Mouse (Mus musculus): ENCODE measurements around the gene Irs2. TPM values are rescaled to one million over a fixed set of nuclear protein-coding genes. Genes with fewer than 3 reads are reported as not detected.

Gene Irs2
- polyA plus RNA-seq, 1 experiment from 2014 or later = 6.9 TPM

DNA sequence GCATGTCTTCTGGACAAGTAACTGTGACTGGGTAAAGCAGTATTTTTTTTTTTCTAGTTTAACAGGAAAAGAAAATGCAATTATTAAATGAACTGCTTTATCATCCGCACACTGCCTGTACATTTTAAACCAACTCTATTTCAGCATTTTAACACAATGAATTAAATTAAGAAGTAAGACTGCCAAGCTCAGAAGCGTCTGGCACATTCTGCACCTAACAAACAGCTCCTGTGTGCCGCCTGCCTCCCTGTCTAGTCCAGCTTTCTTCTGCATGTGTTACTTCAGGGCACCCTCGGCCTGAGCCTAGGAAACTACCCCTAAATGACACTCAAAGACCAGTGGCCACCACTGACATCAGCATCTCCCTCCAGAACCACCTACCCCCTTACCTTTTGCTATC, 8.7 kb downstream of the Irs2 start:
- Histone ChIP-seq H3K27me3 (ENCODE audit: control insufficient read depth, insufficient read depth, low read length) (no peaks in the 10 kb centered on the region), H3K36me3 (ENCODE audit: control insufficient read depth, insufficient read depth, low read length) (no peaks in the 10 kb centered on the region; the same call in none of the 2 replicates), H3K9me3 (ENCODE audit: control insufficient read depth, low read length) (no peaks in the 10 kb centered on the region), H3K27ac (ENCODE audit: low read depth, low read length) (no peak overlapping the region), H3K9ac (ENCODE audit: low read length) (no peak overlapping the region), H3K4me3 (ENCODE audit: low read depth, low read length) (no peak overlapping the region), H3K4me2 (ENCODE audit: low read depth) (no peak overlapping the region), H3K4me1 (ENCODE audit: control insufficient read depth, insufficient read depth, low read length) (peaks cover 48% of the 10 kb centered on the region)
- DNase-seq (ENCODE audit: low spot score) (no peak), ATAC-seq (ENCODE audit: insufficient read depth, low FRiP score, low TSS enrichment) (no peak)
- 85% methylated on average over 4 of the region's 4 CpGs for WGBS

GRCm38 (mm10) chr8:10996247-10996646, 12.0 kb downstream of the Irs2 start:
- Histone ChIP-seq H3K9ac (ENCODE audit: low read length) (no peak overlapping the region), H3K4me3 (ENCODE audit: low read depth, low read length) (no peak overlapping the region), H3K9me3 (ENCODE audit: control insufficient read depth, low read length) (no peaks in the 10 kb centered on the region), H3K4me2 (ENCODE audit: low read depth) (no peak overlapping the region), H3K27ac (ENCODE audit: low read depth, low read length) (no peak overlapping the region), H3K4me1 (ENCODE audit: control insufficient read depth, insufficient read depth, low read length) (peaks cover 27% of the 10 kb centered on the region), H3K36me3 (ENCODE audit: control insufficient read depth, insufficient read depth, low read length) (peaks cover 4% of the 10 kb centered on the region), H3K27me3 (ENCODE audit: control insufficient read depth, insufficient read depth, low read length) (no peaks in the 10 kb centered on the region)
- 92% methylated on average over 2 of the region's 2 CpGs for WGBS
- no peak for DNase-seq (ENCODE audit: low spot score)
- no peak for ATAC-seq (ENCODE audit: insufficient read depth, low FRiP score, low TSS enrichment)

- no peak for DNase-seq (ENCODE audit: low spot score)
- Histone ChIP-seq H3K9me3 (ENCODE audit: control insufficient read depth, low read length) (no peaks in the 10 kb centered on the region), H3K9ac (ENCODE audit: low read length) (no peak overlapping the region), H3K27me3 (ENCODE audit: control insufficient read depth, insufficient read depth, low read length) (no peaks in the 10 kb centered on the region), H3K4me2 (ENCODE audit: low read depth) (no peak overlapping the region), H3K4me3 (ENCODE audit: low read depth, low read length) (no peak overlapping the region), H3K27ac (ENCODE audit: low read depth, low read length) (no peak overlapping the region), H3K4me1 (ENCODE audit: control insufficient read depth, insufficient read depth, low read length) (peaks cover 27% of the 10 kb centered on the region), H3K36me3 (ENCODE audit: control insufficient read depth, insufficient read depth, low read length) (peaks cover 4% of the 10 kb centered on the region)
- WGBS = 77% methylated on average over 2 of the region's 2 CpGs
- no peak for ATAC-seq (ENCODE audit: insufficient read depth, low FRiP score, low TSS enrichment)
Measured at GRCm38 (mm10) chr8:10995756-10996155, 12.5 kb downstream of the Irs2 start.

- Histone ChIP-seq H3K4me1 (ENCODE audit: control insufficient read depth, insufficient read depth, low read length) (peaks cover 29% of the 10 kb centered on the region), H3K4me2 (ENCODE audit: low read depth) (no peak overlapping the region), H3K27ac (ENCODE audit: low read depth, low read length) (no peak overlapping the region), H3K4me3 (ENCODE audit: low read depth, low read length) (no peak overlapping the region), H3K36me3 (ENCODE audit: control insufficient read depth, insufficient read depth, low read length) (peaks cover 4% of the 10 kb centered on the region), H3K9ac (ENCODE audit: low read length) (no peak overlapping the region), H3K27me3 (ENCODE audit: control insufficient read depth, insufficient read depth, low read length) (no peaks in the 10 kb centered on the region), H3K9me3 (ENCODE audit: control insufficient read depth, low read length) (no peaks in the 10 kb centered on the region)
- DNase-seq (ENCODE audit: low spot score) = no peak
- no peak for ATAC-seq (ENCODE audit: insufficient read depth, low FRiP score, low TSS enrichment)
- 95% methylated on average over 6 of the region's 6 CpGs for WGBS
Measured at GRCm38 (mm10) chr8:10994390-10994954, 13.8 kb downstream of the Irs2 start.

GRCm38 (mm10) chr8:10993582-10994216, 14.6 kb downstream of the Irs2 start:
- WGBS = 94% methylated on average over 10 of the region's 10 CpGs
- H3K4me2 ChIP-seq (ENCODE audit: low read depth) = no peak overlapping the region

DNA sequence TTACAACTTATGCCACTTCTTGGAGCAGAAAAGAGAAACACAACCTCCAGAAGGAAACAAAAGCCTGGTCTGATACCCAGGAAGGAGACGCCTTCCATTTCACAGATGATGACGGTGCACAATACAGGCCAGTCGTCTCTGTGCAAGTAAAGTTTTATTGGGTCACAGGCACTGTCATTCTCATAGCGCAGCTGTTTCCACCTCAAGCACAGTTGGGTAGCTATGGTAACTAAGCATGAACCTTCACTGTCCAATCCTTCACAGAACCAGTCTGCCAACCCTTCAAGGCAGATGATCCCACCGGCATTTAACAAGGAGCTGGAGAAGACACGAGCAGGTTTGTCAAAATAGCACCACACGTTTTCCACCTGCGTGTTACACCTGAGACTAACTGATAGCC, 16.2 kb downstream of the Irs2 start:
- ATAC-seq (ENCODE audit: insufficient read depth, low FRiP score, low TSS enrichment) (peak; percentile 40; the same call in 1 of the 2 replicates), DNase-seq (ENCODE audit: low spot score) (no peak)
- Histone ChIP-seq H3K9ac (ENCODE audit: low read length) (no peak overlapping the region), H3K27me3 (ENCODE audit: control insufficient read depth, insufficient read depth, low read length) (no peaks in the 10 kb centered on the region), H3K9me3 (ENCODE audit: control insufficient read depth, low read length) (no peaks in the 10 kb centered on the region), H3K4me2 (ENCODE audit: low read depth) (no peak overlapping the region), H3K4me1 (ENCODE audit: control insufficient read depth, insufficient read depth, low read length) (peaks cover 30% of the 10 kb centered on the region), H3K36me3 (ENCODE audit: control insufficient read depth, insufficient read depth, low read length) (peaks cover 4% of the 10 kb centered on the region), H3K4me3 (ENCODE audit: low read depth, low read length) (no peak overlapping the region), H3K27ac (ENCODE audit: low read depth, low read length) (no peak overlapping the region)
- WGBS = 56% methylated on average over 8 of the region's 8 CpGs

More at GRCm38 (mm10) chr8:10993582-10994216, 14.6 kb downstream of the Irs2 start:
- no peaks in the 10 kb centered on the region for H3K27me3 ChIP-seq (ENCODE audit: control insufficient read depth, insufficient read depth, low read length)
- no peaks in the 10 kb centered on the region for H3K9me3 ChIP-seq (ENCODE audit: control insufficient read depth, low read length)
- H3K4me1 ChIP-seq (ENCODE audit: control insufficient read depth, insufficient read depth, low read length) = peaks cover 34% of the 10 kb centered on the region
- H3K27ac ChIP-seq (ENCODE audit: low read depth, low read length) = no peak overlapping the region
- H3K9ac ChIP-seq (ENCODE audit: low read length) = no peak overlapping the region
- peaks cover 4% of the 10 kb centered on the region for H3K36me3 ChIP-seq (ENCODE audit: control insufficient read depth, insufficient read depth, low read length)
- ATAC-seq (ENCODE audit: insufficient read depth, low FRiP score, low TSS enrichment) (no peak), DNase-seq (ENCODE audit: low spot score) (no peak)
- H3K4me3 ChIP-seq (ENCODE audit: low read depth, low read length) = no peak overlapping the region

GRCm38 (mm10) chr8:10991323-10991722, 16.9 kb downstream of the Irs2 start:
- Histone ChIP-seq H3K27me3 (ENCODE audit: control insufficient read depth, insufficient read depth, low read length) (no peaks in the 10 kb centered on the region), H3K9ac (ENCODE audit: low read length) (no peak overlapping the region), H3K4me1 (ENCODE audit: control insufficient read depth, insufficient read depth, low read length) (peaks cover 30% of the 10 kb centered on the region), H3K4me3 (ENCODE audit: low read depth, low read length) (no peak overlapping the region), H3K9me3 (ENCODE audit: control insufficient read depth, low read length) (no peaks in the 10 kb centered on the region), H3K4me2 (ENCODE audit: low read depth) (no peak overlapping the region), H3K36me3 (ENCODE audit: control insufficient read depth, insufficient read depth, low read length) (peaks cover 8% of the 10 kb centered on the region), H3K27ac (ENCODE audit: low read depth, low read length) (no peak overlapping the region)
- no peak for ATAC-seq (ENCODE audit: insufficient read depth, low FRiP score, low TSS enrichment)
- 68% methylated on average over 2 of the region's 2 CpGs for WGBS
- no peak for DNase-seq (ENCODE audit: low spot score)

DNA sequence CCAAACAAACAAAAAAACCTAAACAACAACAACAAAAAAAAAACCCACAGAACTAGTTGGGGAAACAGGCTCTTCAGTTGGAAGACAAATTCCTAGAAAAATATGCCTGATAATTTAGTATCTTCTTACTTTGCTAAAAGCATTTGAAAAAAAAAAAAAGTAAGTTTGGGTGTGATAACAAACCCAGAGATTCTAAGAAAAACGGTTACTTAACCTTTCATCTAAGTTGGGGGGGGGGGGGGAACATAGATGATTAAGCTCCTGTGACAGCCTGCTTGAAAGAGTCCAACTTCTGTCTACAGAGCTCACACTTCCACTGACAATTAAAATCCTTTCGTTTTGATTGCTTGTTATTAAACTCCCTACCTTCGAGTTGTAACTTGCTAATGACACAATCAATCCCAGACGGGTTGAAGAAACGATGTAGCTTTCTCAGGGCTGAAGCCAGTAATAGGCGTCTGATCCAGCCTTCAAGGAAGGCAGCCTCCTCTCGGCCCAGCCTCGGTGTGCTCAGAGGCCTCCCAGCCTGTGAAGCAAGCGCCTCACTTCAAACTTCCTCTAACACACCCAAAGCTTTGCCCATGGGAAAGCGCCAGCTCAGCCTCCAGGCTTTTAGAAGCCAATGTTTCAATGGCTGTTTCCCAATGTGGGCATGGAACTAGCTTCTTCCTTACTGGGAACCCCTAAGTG, 17.7 kb downstream of the Irs2 start:
- 0 out of 2 replicates have a peak overlapping the region, but pooled peaks have one; percentile 6 for H3K4me2 ChIP-seq (ENCODE audit: low read depth)
- WGBS = 38% methylated on average over 10 of the region's 10 CpGs
- peaks cover 30% of the 10 kb centered on the region for H3K4me1 ChIP-seq (ENCODE audit: control insufficient read depth, insufficient read depth, low read length)
- H3K27ac ChIP-seq (ENCODE audit: low read depth, low read length) = 0 out of 2 replicates have a peak overlapping the region, but pooled peaks have one; percentile 17
- no peak overlapping the region for H3K9ac ChIP-seq (ENCODE audit: low read length)
- H3K9me3 ChIP-seq (ENCODE audit: control insufficient read depth, low read length) = no peaks in the 10 kb centered on the region
- H3K4me3 ChIP-seq (ENCODE audit: low read depth, low read length) = no peak overlapping the region
- ATAC-seq (ENCODE audit: insufficient read depth, low FRiP score, low TSS enrichment) (no peak), DNase-seq (ENCODE audit: low spot score) (no peak)
- no peaks in the 10 kb centered on the region for H3K27me3 ChIP-seq (ENCODE audit: control insufficient read depth, insufficient read depth, low read length)
- H3K36me3 ChIP-seq (ENCODE audit: control insufficient read depth, insufficient read depth, low read length) = peaks cover 9% of the 10 kb centered on the region
